Comparison of ENCODE assay signal across 16 mouse cellular contexts in genomic region chr11:85163014-85163413, GRCm38 (mm10). TPM values are rescaled to one million over a fixed set of nuclear protein-coding genes. Genes with fewer than 3 reads are reported as not detected.
"Had no signal": no experiment of that assay in that cellular context is flagged by ENCODE, and none has a peak within 500 bp of the region (broad histone marks: within the 10 kb centered on the region; RNA-seq: fewer than 3 reads in every experiment).

No protein-coding gene starts in this region.

RNA-seq across cellular contexts. Expression of gene 1700125H20Rik, which starts 7.2 kb away (rescaled TPM):
- total RNA-seq: left cerebral cortex, postnatal 14 days; left cerebral cortex, postnatal 36 days; liver, adult 2 months; megakaryocyte progenitor cell, adult 5-6 weeks; megakaryocyte, adult 5-6 weeks; megakaryocyte-erythroid progenitor cell, adult 5-6 weeks; midbrain, postnatal 0 days; monocyte, adult 5-6 weeks had no signal
- polyA plus RNA-seq: liver, adult 2 months; liver, embryonic 12.5 days; liver, embryonic 13.5 days; liver, embryonic 15.5 days; liver, embryonic 16.5 days; lung, adult 2 months; lung, embryonic 16.5 days; macrophage; myocyte had no signal
